Mouse (Mus musculus): ENCODE data around the gene Minos1. TPM values are rescaled to one million over a fixed set of nuclear protein-coding genes. Genes with fewer than 3 reads are reported as not detected.

Gene Minos1
- polyA plus RNA-seq, 1 experiment from 2014 or later: 658 TPM

Other genes with a start within 250 kb of the Minos1 start
- gene Otud3, start 217.2 kb downstream of the Minos1 start, polyA plus RNA-seq (2015; fragmentation: Nextera tagmentation; extraction: Ambion mirVana): 4.4 and 4.6 TPM in 2 replicates
- gene Rnf186, start 164.0 kb downstream of the Minos1 start, polyA plus RNA-seq (2015; fragmentation: Nextera tagmentation; extraction: Ambion mirVana): 106 and 121 TPM in 2 replicates
- 16.3 and 17.1 TPM in 2 replicates for gene Tmco4, start 158.2 kb downstream of the Minos1 start, polyA plus RNA-seq (2015; fragmentation: Nextera tagmentation; extraction: Ambion mirVana)
- 0.05 TPM in 1 of 2 replicates, not detected in the other for gene Htr6, start 55.5 kb downstream of the Minos1 start, polyA plus RNA-seq (2015; fragmentation: Nextera tagmentation; extraction: Ambion mirVana)
- gene Nbl1, start 38.1 kb downstream of the Minos1 start, polyA plus RNA-seq (2015; fragmentation: Nextera tagmentation; extraction: Ambion mirVana): 38.9 and 43.3 TPM in 2 replicates
- 440 and 454 TPM in 2 replicates for gene Capzb, start 61.8 kb upstream of the Minos1 start, polyA plus RNA-seq (2015; fragmentation: Nextera tagmentation; extraction: Ambion mirVana)
- 32.8 and 37.4 TPM in 2 replicates for gene Pqlc2, start 179.6 kb upstream of the Minos1 start, polyA plus RNA-seq (2015; fragmentation: Nextera tagmentation; extraction: Ambion mirVana)
- gene Akr7a5, start 179.6 kb upstream of the Minos1 start, polyA plus RNA-seq (2015; fragmentation: Nextera tagmentation; extraction: Ambion mirVana): 243 and 247 TPM in 2 replicates
- 92.4 and 109 TPM in 2 replicates for gene Mrto4, start 221.5 kb upstream of the Minos1 start, polyA plus RNA-seq (2015; fragmentation: Nextera tagmentation; extraction: Ambion mirVana)
- 16.7 and 18.0 TPM in 2 replicates for gene Emc1, start 221.5 kb upstream of the Minos1 start, polyA plus RNA-seq (2015; fragmentation: Nextera tagmentation; extraction: Ambion mirVana)
- 43.7 and 44.8 TPM in 2 replicates for gene Ubr4, start 221.5 kb upstream of the Minos1 start, polyA plus RNA-seq (2015; fragmentation: Nextera tagmentation; extraction: Ambion mirVana)

All from intestine, embryonic 16.5 days (tissue).